Mouse (Mus musculus) midbrain, embryonic 11.5 days (tissue): ENCODE data around the gene Fndc4. TPM values are rescaled to one million over a fixed set of nuclear protein-coding genes. Genes with fewer than 3 reads are reported as not detected.

Experiments
- ATAC-seq: fragments of 200-750 bp; cut with Nextera tagmentation; 2 replicates; pipeline ENCODE4 v1.8.0; 2017; ENCODE audit warnings: moderate TSS enrichment, moderate library complexity; ENCODE audit not compliant: low FRiP score
- DNase-seq: peaks from one replicate; pipeline ENCODE4 v3.0.0; 2015; ENCODE audit warnings: low spot score; ENCODE audit errors: missing footprints
- H3K27ac ChIP-seq: fragments of 300-500 bp; sonication (generic); 2 replicates; pipeline ENCODE4 v1.5.1; 2014; ENCODE audit warnings: low read depth, low read length
- H3K27me3 ChIP-seq: fragments of 300-500 bp; sonication (generic); 2 replicates; pipeline ENCODE4 v1.6.1; 2014; ENCODE audit warnings: mild to moderate bottlenecking, low read length, moderate library complexity, mixed read lengths; ENCODE audit not compliant: control insufficient read depth, insufficient read depth
- H3K36me3 ChIP-seq: fragments of 300-500 bp; sonication (generic); 2 replicates; pipeline ENCODE4 v1.6.1; 2014; ENCODE audit warnings: mild to moderate bottlenecking, low read length, moderate library complexity, mixed read lengths; ENCODE audit not compliant: control insufficient read depth, insufficient read depth
- H3K4me1 ChIP-seq: fragments of 300-500 bp; sonication (generic); 2 replicates; pipeline ENCODE4 v1.6.1; 2014; ENCODE audit warnings: low read length; ENCODE audit not compliant: control insufficient read depth, insufficient read depth
- H3K4me2 ChIP-seq: fragments of 300-500 bp; sonication (generic); 2 replicates; pipeline ENCODE4 v1.6.1; 2014; ENCODE audit warnings: mild to moderate bottlenecking, moderate library complexity
- H3K4me3 ChIP-seq: fragments of 300-500 bp; sonication (generic); 2 replicates; pipeline ENCODE4 v1.5.1; 2014; ENCODE audit warnings: low read depth, low read length
- H3K9ac ChIP-seq: fragments of 300-500 bp; sonication (generic); 2 replicates; pipeline ENCODE4 v1.6.1; 2014; ENCODE audit warnings: low read length
- H3K9me3 ChIP-seq: fragments of 300-500 bp; sonication (generic); 2 replicates; pipeline ENCODE4 v1.6.1; 2016; ENCODE audit warnings: low read length; ENCODE audit not compliant: control insufficient read depth
- WGBS: fragments of 180-500 bp; shearing (Covaris S2); extraction: QIAGEN DNeasy Blood & Tissue Kit; methylation state at CpG from one replicate; pipeline ENCODE4 v1.1.7; 2014; 5-methylcytosine and 5-hydroxymethylcytosine counted together
- polyA plus RNA-seq: library from polyadenylated mRNA; unstranded; fragments of >200 nt; fragmentation: Nextera tagmentation; extraction: Ambion mirVana; gene quantifications from 2 replicates; pipeline ENCODE4 v1.2.1, GENCODE M21; 2014

Fndc4 gene
- polyA plus RNA-seq = 43.3 and 54.0 TPM in 2 replicates

- H3K9me3 ChIP-seq = no peaks in the 10 kb centered on the region
- H3K4me1 ChIP-seq = peaks cover 17% of the 10 kb centered on the region
- H3K4me2 ChIP-seq = peak within 1 kb of the TSS; percentile 97
- WGBS = under 1% methylated on average over 43 of the region's 46 CpGs
- peak; percentile 94 for DNase-seq
- H3K4me3 ChIP-seq = peak within 1 kb of the TSS; percentile 79
- peak within 1 kb of the TSS; percentile 93 for H3K9ac ChIP-seq
- no peaks in the 10 kb centered on the region for H3K36me3 ChIP-seq
- H3K27ac ChIP-seq = peak within 1 kb of the TSS; percentile 57
- H3K27me3 ChIP-seq = no peaks in the 10 kb centered on the region
- ATAC-seq = peak; percentile 87
Measured at GRCm38 (mm10) chr5:31295606-31296141, at the start of gene Fndc4. Gene Fndc4 (minus strand): TSS chr5:31296080.

DNA sequence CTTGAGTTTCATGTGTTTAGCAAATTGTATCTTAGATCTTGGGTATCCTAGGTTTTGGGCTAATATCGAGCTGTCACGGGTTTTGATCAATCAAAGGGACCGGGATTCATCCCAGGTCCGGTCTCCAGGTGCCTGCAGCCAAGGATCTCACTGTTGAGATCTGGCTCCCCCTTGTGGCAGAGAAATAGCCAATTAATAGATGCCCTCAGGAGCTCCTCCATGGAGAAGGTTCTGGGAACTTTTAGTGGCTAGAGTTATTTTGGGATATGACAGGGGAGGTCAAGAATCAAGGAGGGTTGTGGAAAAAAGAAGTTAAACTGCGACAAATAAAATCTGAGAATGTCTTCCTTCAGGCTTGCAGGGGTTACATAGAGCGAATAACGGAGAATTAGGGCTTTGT is 32.4 kb upstream of the Fndc4 start:
- 31% methylated on average over 7 of the region's 7 CpGs for WGBS
- no peak overlapping the region for H3K4me3 ChIP-seq
- H3K36me3 ChIP-seq = no peaks in the 10 kb centered on the region
- DNase-seq = peak; percentile 88
- H3K4me1 ChIP-seq = no peaks in the 10 kb centered on the region
- no peak for ATAC-seq
- no peak overlapping the region for H3K27ac ChIP-seq
- no peak overlapping the region for H3K9ac ChIP-seq
- H3K4me2 ChIP-seq = no peak overlapping the region
- H3K27me3 ChIP-seq = no peaks in the 10 kb centered on the region
- peaks cover 2% of the 10 kb centered on the region; the same call in 1 of the 2 replicates for H3K9me3 ChIP-seq

DNA sequence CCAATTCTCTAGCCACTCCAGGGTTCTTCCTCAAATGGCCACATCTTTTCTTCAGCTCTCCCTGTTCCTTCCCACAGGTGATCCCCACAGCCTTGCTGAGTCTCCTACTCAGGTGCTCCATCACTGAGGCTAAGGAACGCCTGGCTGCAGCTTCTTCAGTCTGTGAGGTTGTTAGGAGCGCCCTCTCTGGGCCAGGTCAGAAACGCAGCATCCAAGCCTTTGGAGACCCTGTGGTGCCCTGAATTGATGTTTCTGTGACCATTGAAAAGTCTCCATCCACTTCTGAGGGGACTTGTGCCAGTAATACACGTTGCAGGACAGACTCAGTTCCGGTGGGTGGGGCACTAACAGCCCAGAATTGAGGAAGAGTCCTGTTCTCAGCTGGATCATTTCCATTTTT is 31.0 kb upstream of the Fndc4 start:
- DNase-seq (no peak), ATAC-seq (no peak)
- Histone ChIP-seq H3K36me3 (no peaks in the 10 kb centered on the region), H3K4me3 (no peak overlapping the region), H3K4me1 (no peaks in the 10 kb centered on the region), H3K27me3 (no peaks in the 10 kb centered on the region), H3K4me2 (no peak overlapping the region), H3K9ac (no peak overlapping the region), H3K9me3 (no peaks in the 10 kb centered on the region), H3K27ac (no peak overlapping the region)
- 18% methylated on average over 5 of the region's 5 CpGs for WGBS

- Histone ChIP-seq H3K36me3 (no peaks in the 10 kb centered on the region), H3K27ac (no peak overlapping the region), H3K4me3 (no peak overlapping the region), H3K4me1 (no peaks in the 10 kb centered on the region), H3K27me3 (no peaks in the 10 kb centered on the region), H3K9ac (no peak overlapping the region), H3K9me3 (no peaks in the 10 kb centered on the region), H3K4me2 (no peak overlapping the region)
- DNase-seq = no peak
- whole genome bisulfite sequencing = 75% methylated on average over 3 of the region's 3 CpGs
- no peak for ATAC-seq
Measured at GRCm38 (mm10) chr5:31324085-31324484, 28.2 kb upstream of the Fndc4 start.

- H3K27me3 ChIP-seq = no peaks in the 10 kb centered on the region
- no peak overlapping the region for H3K4me3 ChIP-seq
- H3K4me2 ChIP-seq = no peak overlapping the region
- no peak overlapping the region for H3K9ac ChIP-seq
- H3K36me3 ChIP-seq = no peaks in the 10 kb centered on the region
- DNase-seq (no peak), ATAC-seq (no peak)
- no peaks in the 10 kb centered on the region for H3K4me1 ChIP-seq
- H3K9me3 ChIP-seq = no peaks in the 10 kb centered on the region
- WGBS = 88% methylated on average over 3 of the region's 3 CpGs
- H3K27ac ChIP-seq = no peak overlapping the region
Measured at GRCm38 (mm10) chr5:31322776-31323175, 26.9 kb upstream of the Fndc4 start.

GRCm38 (mm10) chr5:31312806-31313205 is 16.9 kb upstream of the Fndc4 start:
- ATAC-seq (no peak), DNase-seq (no peak)
- Histone ChIP-seq H3K9me3 (no peaks in the 10 kb centered on the region), H3K27ac (no peak overlapping the region), H3K4me2 (no peak overlapping the region), H3K9ac (no peak overlapping the region), H3K4me1 (no peaks in the 10 kb centered on the region), H3K4me3 (no peak overlapping the region), H3K36me3 (no peaks in the 10 kb centered on the region), H3K27me3 (no peaks in the 10 kb centered on the region)
- 91% methylated on average over 8 of the region's 8 CpGs for WGBS

DNA sequence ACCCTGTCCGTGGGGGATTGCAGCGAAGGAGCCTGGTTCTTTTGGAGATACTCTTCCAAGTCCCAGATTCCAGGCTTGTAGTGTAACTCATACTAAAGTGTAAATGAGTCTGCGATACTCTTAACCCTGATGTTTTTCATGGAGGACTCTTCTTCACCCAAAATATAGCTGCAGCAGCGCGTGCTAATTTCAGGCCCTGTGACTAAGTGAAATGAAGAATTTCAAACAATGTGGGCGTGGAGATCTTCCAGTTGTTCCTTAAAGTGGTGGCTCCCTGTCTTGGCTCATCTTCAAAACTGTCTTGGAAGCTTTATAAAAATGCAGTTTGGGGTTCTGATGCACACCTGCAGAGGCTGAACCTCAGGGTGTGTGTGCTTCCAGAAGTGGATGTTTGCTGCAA is 7.2 kb upstream of the Fndc4 start:
- Histone ChIP-seq H3K9ac (no peak overlapping the region), H3K36me3 (no peaks in the 10 kb centered on the region), H3K4me3 (no peak overlapping the region), H3K27me3 (no peaks in the 10 kb centered on the region), H3K9me3 (no peaks in the 10 kb centered on the region), H3K4me2 (no peak overlapping the region), H3K27ac (no peak overlapping the region), H3K4me1 (no peaks in the 10 kb centered on the region)
- DNase-seq (no peak), ATAC-seq (no peak)
- 90% methylated on average over 6 of the region's 6 CpGs for WGBS

DNA sequence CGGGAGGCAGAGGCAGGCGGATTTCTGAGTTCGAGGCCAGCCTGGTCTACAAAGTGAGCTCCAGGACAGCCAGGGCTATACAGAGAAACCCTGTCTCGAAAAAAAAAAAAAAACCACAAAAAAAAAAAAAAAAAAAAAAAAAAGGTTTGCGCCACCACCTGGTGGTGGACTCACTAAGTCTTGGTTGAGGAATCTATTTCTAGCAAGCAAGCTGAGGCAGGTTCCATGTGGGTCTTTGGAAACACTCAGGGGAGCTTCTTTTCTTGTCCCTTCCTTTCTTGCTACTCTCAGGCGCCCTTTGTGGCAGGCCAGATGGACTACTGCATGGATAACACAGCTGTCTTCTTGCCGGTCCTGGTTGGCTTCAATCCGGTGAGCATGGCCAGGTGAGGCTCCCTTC is 6.0 kb upstream of the Fndc4 start:
- DNase-seq (no peak), ATAC-seq (no peak)
- WGBS = 73% methylated on average over 7 of the region's 8 CpGs

GRCm38 (mm10) chr5:31298486-31298885 is 2.6 kb upstream of the Fndc4 start:
- H3K4me3 ChIP-seq = no peak overlapping the region
- no peak overlapping the region for H3K27ac ChIP-seq
- 55% methylated on average over 2 of the region's 2 CpGs for WGBS

More for the DNA sequence above, 6.0 kb upstream of the Fndc4 start:
- H3K36me3 ChIP-seq = no peaks in the 10 kb centered on the region
- H3K27me3 ChIP-seq = no peaks in the 10 kb centered on the region
- no peaks in the 10 kb centered on the region for H3K9me3 ChIP-seq
- H3K4me2 ChIP-seq = no peak overlapping the region
- no peak overlapping the region for H3K4me3 ChIP-seq
- H3K9ac ChIP-seq = no peak overlapping the region
- no peak overlapping the region for H3K27ac ChIP-seq
- no peaks in the 10 kb centered on the region for H3K4me1 ChIP-seq

More at GRCm38 (mm10) chr5:31298486-31298885, 2.6 kb upstream of the Fndc4 start:
- Histone ChIP-seq H3K36me3 (no peaks in the 10 kb centered on the region), H3K27me3 (no peaks in the 10 kb centered on the region), H3K4me2 (no peak overlapping the region), H3K9me3 (no peaks in the 10 kb centered on the region), H3K9ac (no peak overlapping the region), H3K4me1 (peaks cover 11% of the 10 kb centered on the region)
- ATAC-seq = no peak
- no peak for DNase-seq
